Mouse (Mus musculus): ENCODE results near the gene Sp2. TPM values are rescaled to one million over a fixed set of nuclear protein-coding genes. Genes with fewer than 3 reads are reported as not detected.

The Sp2 gene
- total RNA-seq, 1 experiment from 2014 or later, result 7.1 TPM

DNA sequence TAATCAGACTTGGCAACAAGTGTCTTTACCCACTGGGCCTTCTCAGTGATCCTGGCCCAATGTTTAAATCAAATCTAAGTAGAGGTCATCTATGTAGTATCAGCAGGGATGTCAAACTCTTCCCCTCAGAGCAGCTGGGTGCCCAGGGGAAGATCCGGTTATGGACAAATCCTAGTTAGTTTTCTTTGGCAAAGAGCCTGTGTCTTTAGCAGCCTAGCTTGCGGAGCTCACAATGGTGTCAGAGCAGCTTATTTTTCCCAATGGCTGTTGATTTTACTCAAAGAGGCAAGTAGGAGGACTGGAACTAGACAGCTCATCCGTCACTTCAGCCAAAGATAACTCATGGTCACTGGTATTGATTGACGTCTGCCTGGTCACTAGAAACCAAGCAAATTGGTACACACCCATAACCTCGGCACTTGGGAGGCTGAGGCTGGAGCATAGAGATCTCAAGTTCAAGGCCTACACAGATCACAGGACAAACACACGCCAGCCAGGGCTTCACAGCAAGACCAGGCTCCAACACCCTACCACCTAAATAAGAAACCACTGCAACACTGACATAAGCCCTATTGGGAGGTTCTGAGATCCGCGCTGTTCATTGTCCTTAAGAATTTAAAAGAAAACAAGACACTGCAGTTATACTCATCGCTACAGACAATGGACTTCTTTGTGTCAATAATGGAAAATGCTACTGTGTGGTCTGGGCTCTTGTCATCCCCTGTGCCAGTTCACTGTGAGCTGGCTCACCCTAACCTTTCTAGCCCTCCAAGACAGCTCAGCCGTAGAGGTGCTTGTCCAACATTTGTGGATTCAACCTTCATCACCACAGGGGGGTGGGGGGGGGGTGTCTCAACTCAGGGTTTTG, 7.0 kb downstream of the Sp2 start:
- no peak for ATAC-seq (replicated peaks; ENCODE audit: insufficient number of reproducible peaks, low FRiP score, low TSS enrichment, poor library complexity, severe bottlenecking)

GRCm38 (mm10) chr11:96974813-96975212, 7.9 kb downstream of the Sp2 start:
- ATAC-seq (replicated peaks; ENCODE audit: insufficient number of reproducible peaks, low FRiP score, low TSS enrichment, poor library complexity, severe bottlenecking), result peak; percentile 42

- ATAC-seq (replicated peaks; ENCODE audit: insufficient number of reproducible peaks, low FRiP score, low TSS enrichment, poor library complexity, severe bottlenecking), result no peak
These were observed 9.3 kb downstream of the Sp2 start for GRCm38 (mm10) chr11:96973426-96973964.

- ATAC-seq (replicated peaks; ENCODE audit: insufficient number of reproducible peaks, low FRiP score, low TSS enrichment, poor library complexity, severe bottlenecking), result no peak
These were observed 9.9 kb downstream of the Sp2 start for GRCm38 (mm10) chr11:96972906-96973305.

DNA sequence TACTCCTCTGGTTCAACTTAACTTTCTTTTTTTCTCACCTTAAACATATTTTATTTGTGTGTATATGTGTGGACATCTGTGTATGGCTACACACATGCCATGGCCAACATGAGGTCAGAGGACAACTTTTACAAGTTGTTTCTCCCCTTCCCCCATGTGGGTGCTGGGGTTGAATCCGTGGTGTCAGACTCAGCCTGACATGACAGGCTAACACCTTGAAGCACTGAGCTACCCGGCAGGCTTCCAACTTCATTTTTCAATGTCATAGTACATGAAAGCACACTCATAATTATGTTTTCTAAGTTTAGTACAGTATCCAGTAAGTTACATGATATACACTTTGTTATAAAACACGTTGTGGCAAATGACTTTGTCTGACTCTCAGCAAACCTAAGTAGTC, 12.4 kb downstream of the Sp2 start:
- no peak for ATAC-seq (replicated peaks; ENCODE audit: insufficient number of reproducible peaks, low FRiP score, low TSS enrichment, poor library complexity, severe bottlenecking)

- no peak for ATAC-seq (replicated peaks; ENCODE audit: insufficient number of reproducible peaks, low FRiP score, low TSS enrichment, poor library complexity, severe bottlenecking)
These were observed 13.0 kb downstream of the Sp2 start for GRCm38 (mm10) chr11:96969746-96970145.

DNA sequence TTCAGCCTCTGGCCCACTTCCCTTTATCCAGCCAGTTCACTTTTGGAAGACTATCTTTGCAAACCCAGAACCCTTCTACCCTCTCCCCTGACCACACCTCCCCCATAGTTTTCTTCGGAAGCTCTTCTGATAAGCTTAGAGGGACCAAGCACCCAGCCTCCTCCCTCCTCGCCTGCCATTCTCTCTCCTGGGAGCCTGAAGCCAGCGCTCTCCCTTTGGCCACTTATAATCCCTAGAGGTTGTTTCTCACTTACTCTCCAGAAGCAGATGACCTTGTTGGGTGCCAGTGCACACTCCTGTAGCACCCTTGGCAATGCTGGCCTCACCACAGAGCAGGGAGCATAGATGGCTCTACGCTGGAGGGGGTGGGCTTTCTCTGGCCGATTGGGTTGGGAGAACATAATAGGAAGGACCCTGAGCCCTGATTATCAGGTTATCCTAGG, 13.5 kb downstream of the Sp2 start:
- ATAC-seq (replicated peaks; ENCODE audit: insufficient number of reproducible peaks, low FRiP score, low TSS enrichment, poor library complexity, severe bottlenecking), result no peak

DNA sequence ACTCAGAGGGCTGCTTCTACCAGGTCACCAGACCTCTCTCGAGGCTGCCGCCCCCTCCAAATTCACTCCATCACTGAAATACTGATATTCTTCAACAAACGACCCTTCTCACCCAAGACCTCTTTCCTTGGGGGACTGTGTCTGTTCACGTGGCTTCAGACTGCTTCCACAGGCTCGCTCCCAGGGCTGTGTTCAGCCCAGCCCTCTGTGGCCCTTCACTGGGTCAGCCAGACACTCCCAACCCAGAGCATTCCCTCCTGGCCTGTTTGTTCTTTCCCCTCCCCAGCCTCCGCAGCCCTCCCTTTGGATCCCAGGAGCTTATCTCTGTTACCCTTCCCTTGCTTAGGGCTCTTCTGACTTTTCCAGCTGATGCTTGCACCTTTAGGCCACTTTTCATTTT, 14.3 kb downstream of the Sp2 start:
- no peak for ATAC-seq (replicated peaks; ENCODE audit: insufficient number of reproducible peaks, low FRiP score, low TSS enrichment, poor library complexity, severe bottlenecking)

GRCm38 (mm10) chr11:96967544-96968269, 15.1 kb downstream of the Sp2 start:
- ATAC-seq (replicated peaks; ENCODE audit: insufficient number of reproducible peaks, low FRiP score, low TSS enrichment, poor library complexity, severe bottlenecking), result peak; percentile 44

DNA sequence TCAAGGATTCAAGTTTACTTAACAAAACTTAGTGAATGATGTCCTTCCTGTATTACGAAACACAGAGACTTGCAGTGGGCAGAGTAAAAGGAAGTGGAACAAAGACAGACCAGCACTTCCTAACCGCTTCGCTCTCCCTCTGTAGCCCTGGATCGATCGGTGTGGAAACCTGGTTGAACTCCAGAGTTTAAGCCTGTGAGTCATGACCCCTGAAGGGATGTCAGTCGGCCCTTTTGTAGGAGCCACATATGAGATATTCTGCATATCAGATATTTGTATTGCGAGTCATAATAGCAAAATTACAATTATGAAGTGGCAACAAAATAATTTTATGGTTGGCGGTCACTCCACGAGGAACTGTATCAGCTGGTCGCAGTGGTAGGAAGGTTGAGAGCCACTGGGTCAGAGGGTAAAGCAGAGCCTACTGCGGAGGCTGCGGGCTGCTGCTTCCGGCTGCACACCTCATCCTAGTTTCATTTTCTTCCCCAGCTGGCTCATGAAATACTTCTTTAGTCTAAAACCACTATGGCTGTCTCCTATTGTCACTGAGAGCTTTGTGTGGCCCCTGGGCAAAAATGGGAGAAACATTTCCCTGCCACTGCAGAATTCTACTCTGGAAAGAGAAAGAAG, 15.7 kb downstream of the Sp2 start:
- ATAC-seq (replicated peaks; ENCODE audit: insufficient number of reproducible peaks, low FRiP score, low TSS enrichment, poor library complexity, severe bottlenecking), result peak; percentile 80

- ATAC-seq (replicated peaks; ENCODE audit: insufficient number of reproducible peaks, low FRiP score, low TSS enrichment, poor library complexity, severe bottlenecking), result no peak
These were observed 16.6 kb downstream of the Sp2 start for GRCm38 (mm10) chr11:96966172-96966571.

GRCm38 (mm10) chr11:96963580-96963979, 19.2 kb downstream of the Sp2 start:
- peak; percentile 74 for ATAC-seq (replicated peaks; ENCODE audit: insufficient number of reproducible peaks, low FRiP score, low TSS enrichment, poor library complexity, severe bottlenecking)

DNA sequence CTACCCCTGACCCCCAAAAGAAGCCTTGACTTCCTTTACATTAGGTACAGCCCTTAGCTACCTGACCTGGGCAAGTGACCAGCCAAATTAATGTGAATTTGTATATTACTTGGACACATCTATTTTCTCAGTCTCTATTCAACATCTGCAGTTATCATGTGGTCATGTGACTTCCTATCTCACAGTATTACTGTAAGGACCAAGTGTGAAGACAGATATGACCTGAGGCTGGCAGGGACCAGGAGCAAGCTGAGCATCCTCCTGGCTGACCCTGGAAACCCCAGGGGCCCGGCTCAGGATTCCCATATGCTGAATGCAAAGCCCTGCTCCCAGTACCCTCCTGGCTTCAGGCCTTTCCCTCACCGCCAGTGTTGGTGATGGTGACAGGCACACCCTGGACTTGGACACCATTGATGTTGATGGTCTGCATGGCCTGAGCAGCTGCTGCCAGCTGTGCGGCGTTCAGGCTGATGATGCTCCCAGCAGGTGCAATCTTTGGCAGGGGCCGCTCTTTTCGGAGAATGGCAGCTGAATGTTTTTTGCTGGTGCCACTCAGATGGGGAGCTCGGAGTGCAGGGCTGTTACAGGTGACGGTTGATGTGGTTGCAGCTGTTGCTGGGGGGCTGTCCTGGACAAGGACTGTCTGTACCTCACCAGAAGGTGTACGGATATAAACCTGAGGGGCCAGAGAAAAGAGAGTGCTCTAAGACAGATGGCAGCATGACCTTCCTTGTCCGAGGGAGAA, 25.5 kb downstream of the Sp2 start:
- no peak for ATAC-seq (replicated peaks; ENCODE audit: insufficient number of reproducible peaks, low FRiP score, low TSS enrichment, poor library complexity, severe bottlenecking)

DNA sequence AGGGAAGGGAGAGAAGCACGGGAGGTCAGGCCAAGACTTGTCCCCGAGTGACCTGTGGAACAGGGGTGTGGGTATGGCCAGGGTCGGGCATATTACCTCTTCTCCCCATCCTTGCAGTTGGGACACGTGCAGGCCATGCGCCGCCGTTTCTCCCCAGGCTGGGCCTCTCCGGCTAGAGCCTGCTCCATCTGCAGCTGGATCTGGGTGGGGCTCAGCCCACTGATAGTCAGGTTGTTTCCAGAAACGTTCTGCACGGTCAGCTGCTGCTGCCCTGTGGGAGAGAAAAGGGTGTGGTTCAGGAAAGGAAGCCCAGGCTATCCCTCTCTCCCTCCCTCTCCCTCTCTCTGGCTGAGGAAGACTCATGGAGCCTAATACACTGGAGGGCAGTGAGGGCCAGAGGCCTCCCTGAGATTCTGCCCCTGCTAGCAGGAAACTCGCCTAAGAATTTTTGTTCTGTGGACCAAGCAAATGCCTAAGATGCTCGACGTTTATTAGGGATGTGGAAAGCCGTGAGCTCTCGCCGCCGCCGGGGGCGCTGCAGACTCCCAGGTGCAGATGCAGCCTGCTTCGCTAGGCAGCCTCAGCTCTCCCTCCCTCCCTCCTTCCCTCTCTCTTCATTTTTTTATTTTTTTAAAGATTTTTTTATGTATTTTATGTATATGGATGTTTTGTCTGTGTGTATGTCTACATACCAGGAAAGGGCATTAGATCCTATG, 26.6 kb downstream of the Sp2 start:
- no peak; the same call in 1 of the 2 replicates for ATAC-seq (replicated peaks; ENCODE audit: insufficient number of reproducible peaks, low FRiP score, low TSS enrichment, poor library complexity, severe bottlenecking)

- ATAC-seq (replicated peaks; ENCODE audit: insufficient number of reproducible peaks, low FRiP score, low TSS enrichment, poor library complexity, severe bottlenecking), result no peak
These were observed 27.7 kb downstream of the Sp2 start for GRCm38 (mm10) chr11:96955094-96955493.

- no peak for ATAC-seq (replicated peaks; ENCODE audit: insufficient number of reproducible peaks, low FRiP score, low TSS enrichment, poor library complexity, severe bottlenecking)
These were observed 29.9 kb downstream of the Sp2 start for GRCm38 (mm10) chr11:96952896-96953295.

- ATAC-seq (replicated peaks; ENCODE audit: insufficient number of reproducible peaks, low FRiP score, low TSS enrichment, poor library complexity, severe bottlenecking), result no peak
These were observed 30.3 kb downstream of the Sp2 start for GRCm38 (mm10) chr11:96952426-96952825.

- ATAC-seq (replicated peaks; ENCODE audit: insufficient number of reproducible peaks, low FRiP score, low TSS enrichment, poor library complexity, severe bottlenecking), result no peak
These were observed 32.0 kb downstream of the Sp2 start for GRCm38 (mm10) chr11:96950767-96951166.

Measured in monocyte, adult 5-6 weeks (primary cell).